Mouse (Mus musculus) midbrain, postnatal 0 days (tissue): ENCODE measurements around the gene Meltf. TPM values are rescaled to one million over a fixed set of nuclear protein-coding genes. Genes with fewer than 3 reads are reported as not detected.

ENCODE experiments used
- ATAC-seq: fragments of 200-750 bp; cut with Nextera tagmentation; 2 replicates; pipeline ENCODE4 v1.8.0; 2017; ENCODE audit warnings: moderate number of reproducible peaks, mild to moderate bottlenecking, moderate TSS enrichment, moderate library complexity; ENCODE audit not compliant: low FRiP score
- DNase-seq: peaks from one replicate; pipeline ENCODE4 v3.0.0-alpha.2; 2015; ENCODE audit warnings: low spot score
- H3K27ac ChIP-seq: fragments of 300-500 bp; sonication (generic); 2 replicates; pipeline ENCODE4 v1.5.1; 2014; ENCODE audit warnings: low read depth, mild to moderate bottlenecking, low read length, mixed read lengths
- H3K27me3 ChIP-seq: fragments of 300-500 bp; sonication (generic); 2 replicates; pipeline ENCODE4 v1.6.1; 2014; ENCODE audit warnings: low read length, control low read depth, mixed read lengths; ENCODE audit not compliant: insufficient read depth
- H3K36me3 ChIP-seq: fragments of 300-500 bp; sonication (generic); 2 replicates; pipeline ENCODE4 v1.6.1; 2014; ENCODE audit warnings: low read length, control low read depth, mixed read lengths; ENCODE audit not compliant: insufficient read depth
- H3K4me1 ChIP-seq: fragments of 300-500 bp; sonication (generic); 2 replicates; pipeline ENCODE4 v1.6.1; 2014; ENCODE audit warnings: mild to moderate bottlenecking, control low read depth, antibody characterized with exemption, low read length, mixed read lengths; ENCODE audit not compliant: insufficient read depth
- H3K4me2 ChIP-seq: fragments of 300-500 bp; sonication (generic); 2 replicates; pipeline ENCODE4 v1.6.1; 2014; ENCODE audit warnings: low read depth, mild to moderate bottlenecking, low read length, mixed read lengths; ENCODE audit not compliant: poor library complexity, severe bottlenecking
- H3K4me3 ChIP-seq: fragments of 300-500 bp; sonication (generic); 2 replicates; pipeline ENCODE4 v1.5.1; 2014; ENCODE audit warnings: low read depth, mild to moderate bottlenecking, low read length, moderate library complexity
- H3K9ac ChIP-seq: fragments of 300-500 bp; sonication (generic); replicated peaks from 2 replicates; pipeline ENCODE4 v1.6.1; 2014; ENCODE audit warnings: mild to moderate bottlenecking, low read length, moderate library complexity, mixed read lengths; ENCODE audit not compliant: poor library complexity, severe bottlenecking
- H3K9me3 ChIP-seq: fragments of 300-500 bp; sonication (generic); 2 replicates; pipeline ENCODE4 v1.6.1; 2016; ENCODE audit warnings: low read length, control low read depth
- CTCF ChIP-seq: IDR thresholded peaks from 2 replicates; pipeline ENCODE4 v1.5.1; 2016; ENCODE audit warnings: antibody characterized with exemption, mild to moderate bottlenecking
- WGBS: fragments of 180-500 bp; shearing (Covaris S2); extraction: QIAGEN DNeasy Blood & Tissue Kit; methylation state at CpG from one replicate; pipeline ENCODE4 v1.1.7; 2014; 5-methylcytosine and 5-hydroxymethylcytosine counted together
- polyA plus RNA-seq: library from polyadenylated mRNA; unstranded; fragments of >200 nt; fragmentation: Nextera tagmentation; extraction: Ambion mirVana; gene quantifications from 2 replicates; pipeline ENCODE4 v1.2.1, GENCODE M21; 2015
- total RNA-seq: library from RNA; depleted of rRNA; stranded (reverse); fragments of >200 nt; gene quantifications from 2 replicates; pipeline ENCODE4 v1.2.3, GENCODE M21; 2014

Meltf gene
- total and polyA plus RNA-seq, 2 experiments from 2014 or later: 0.22 to 0.25 TPM

- H3K4me2 ChIP-seq: no peak overlapping the region
- 72% methylated on average over 6 of the region's 6 CpGs for WGBS
- no peak overlapping the region for H3K4me3 ChIP-seq
- no peak for ATAC-seq
- no peak overlapping the region for H3K27ac ChIP-seq
- H3K9me3 ChIP-seq: no peaks in the 10 kb centered on the region
- H3K9ac ChIP-seq: no peak overlapping the region
- no peaks in the 10 kb centered on the region for H3K36me3 ChIP-seq
- H3K4me1 ChIP-seq: no peaks in the 10 kb centered on the region
- no peaks in the 10 kb centered on the region for H3K27me3 ChIP-seq
- no peak for DNase-seq
- no peak for TF ChIP-seq CTCF
Measured at GRCm38 (mm10) chr16:31926091-31926490, 47.5 kb downstream of the Meltf start.

GRCm38 (mm10) chr16:31926547-31927182, 48.1 kb downstream of the Meltf start:
- no peaks in the 10 kb centered on the region for H3K9me3 ChIP-seq
- no peak for TF ChIP-seq CTCF
- no peaks in the 10 kb centered on the region for H3K4me1 ChIP-seq
- no peak overlapping the region for H3K9ac ChIP-seq
- no peak overlapping the region for H3K27ac ChIP-seq
- no peaks in the 10 kb centered on the region for H3K36me3 ChIP-seq
- no peaks in the 10 kb centered on the region for H3K27me3 ChIP-seq
- 82% methylated on average over 13 of the region's 13 CpGs for WGBS
- H3K4me2 ChIP-seq: no peak overlapping the region
- no peak for DNase-seq
- ATAC-seq: no peak
- no peak overlapping the region for H3K4me3 ChIP-seq

GRCm38 (mm10) chr16:31927412-31927811, 48.8 kb downstream of the Meltf start:
- no peak for TF ChIP-seq CTCF
- H3K4me3 ChIP-seq: no peak overlapping the region
- no peak overlapping the region for H3K4me2 ChIP-seq
- H3K4me1 ChIP-seq: no peaks in the 10 kb centered on the region
- no peaks in the 10 kb centered on the region for H3K9me3 ChIP-seq
- ATAC-seq: no peak
- no peak overlapping the region for H3K27ac ChIP-seq
- WGBS: 85% methylated on average over 5 of the region's 5 CpGs
- no peak overlapping the region for H3K9ac ChIP-seq
- no peak for DNase-seq
- H3K36me3 ChIP-seq: no peaks in the 10 kb centered on the region
- H3K27me3 ChIP-seq: no peaks in the 10 kb centered on the region

GRCm38 (mm10) chr16:31931330-31931729, 52.7 kb downstream of the Meltf start:
- no peak overlapping the region for H3K4me3 ChIP-seq
- no peak for TF ChIP-seq CTCF
- no peaks in the 10 kb centered on the region for H3K36me3 ChIP-seq
- H3K4me2 ChIP-seq: no peak overlapping the region
- WGBS: 51% methylated on average over 17 of the region's 17 CpGs
- H3K9ac ChIP-seq: no peak overlapping the region
- H3K27ac ChIP-seq: no peak overlapping the region
- no peak for DNase-seq
- ATAC-seq: no peak
- H3K9me3 ChIP-seq: no peaks in the 10 kb centered on the region
- H3K27me3 ChIP-seq: no peaks in the 10 kb centered on the region
- 0 out of 2 replicates have a peak, but pooled peaks cover 9% of the 10 kb centered on the region for H3K4me1 ChIP-seq

GRCm38 (mm10) chr16:31932255-31932654, 53.6 kb downstream of the Meltf start:
- Histone ChIP-seq H3K4me3 (no peak overlapping the region), H3K4me1 (0 out of 2 replicates have a peak, but pooled peaks cover 9% of the 10 kb centered on the region), H3K9me3 (no peaks in the 10 kb centered on the region), H3K4me2 (no peak overlapping the region), H3K9ac (0 out of 2 replicates have a peak overlapping the region, but pooled peaks have one; percentile 24), H3K27me3 (no peaks in the 10 kb centered on the region), H3K27ac (peak overlapping the region; percentile 89), H3K36me3 (no peaks in the 10 kb centered on the region)
- no peak for TF ChIP-seq CTCF
- DNase-seq (peak; percentile 15), ATAC-seq (peak; percentile 20; the same call in 1 of the 2 replicates)
- WGBS: 41% methylated on average over 5 of the region's 5 CpGs

GRCm38 (mm10) chr16:31932840-31933697, 54.5 kb downstream of the Meltf start:
- H3K4me2 ChIP-seq: peak overlapping the region; percentile 80
- peak overlapping the region; percentile 71 for H3K9ac ChIP-seq
- under 1% methylated on average over 50 of the region's 50 CpGs for WGBS
- peak; percentile 98 for DNase-seq
- TF ChIP-seq CTCF: peak; percentile 98
- no peaks in the 10 kb centered on the region for H3K27me3 ChIP-seq
- H3K4me1 ChIP-seq: 0 out of 2 replicates have a peak, but pooled peaks cover 9% of the 10 kb centered on the region
- peak overlapping the region; percentile 89 for H3K27ac ChIP-seq
- H3K9me3 ChIP-seq: no peaks in the 10 kb centered on the region
- ATAC-seq: peak; percentile 96
- H3K4me3 ChIP-seq: peak overlapping the region; percentile 39
- H3K36me3 ChIP-seq: no peaks in the 10 kb centered on the region
